Mouse (Mus musculus): ENCODE measurements around the gene Zw10. TPM values are rescaled to one million over a fixed set of nuclear protein-coding genes. Genes with fewer than 3 reads are reported as not detected.

The Zw10 gene
- polyA plus RNA-seq, 1 experiment from 2014 or later: 48.2 TPM

DNA sequence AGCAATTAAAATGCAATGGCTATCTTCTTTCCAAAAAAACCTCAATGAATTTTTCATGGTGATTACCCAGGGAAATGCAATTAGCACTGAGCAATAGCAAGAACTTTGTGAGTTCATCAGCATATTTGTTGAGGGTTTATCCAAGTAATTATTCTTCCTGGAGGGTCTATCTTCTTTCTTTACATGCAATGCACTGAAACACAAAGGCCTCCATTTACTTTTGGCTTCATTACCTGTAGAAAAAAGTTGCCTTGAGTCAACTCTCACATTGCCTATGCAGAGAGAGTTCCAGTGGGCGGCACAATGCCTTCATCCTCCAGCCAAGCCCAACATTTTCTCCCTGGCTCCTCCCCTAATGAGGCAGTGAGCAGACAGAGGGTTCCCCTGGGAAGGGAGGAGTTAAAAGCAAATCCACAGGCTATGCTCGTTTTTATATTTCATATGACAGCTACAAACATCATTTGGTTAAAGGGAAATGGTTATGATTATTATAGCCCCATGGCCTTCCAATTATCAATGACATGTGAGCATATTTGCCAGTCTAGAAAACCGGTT, 62.9 kb downstream of the Zw10 start:
- no peak overlapping the region for H3K9ac ChIP-seq (ENCODE audit: low read depth, low read length)
- no peak overlapping the region for H3K4me2 ChIP-seq (replicated peaks; ENCODE audit: low read depth, low read length)
- no peak for ATAC-seq (ENCODE audit: low FRiP score, low TSS enrichment)
- WGBS: 51% methylated on average over 3 of the region's 3 CpGs
- no peak overlapping the region for H3K4me3 ChIP-seq (ENCODE audit: low read length)
- H3K36me3 ChIP-seq (ENCODE audit: control insufficient read depth, insufficient read depth, low read length): no peaks in the 10 kb centered on the region
- H3K4me1 ChIP-seq (ENCODE audit: control insufficient read depth, insufficient read depth, low read length): no peaks in the 10 kb centered on the region
- no peaks in the 10 kb centered on the region for H3K27me3 ChIP-seq (ENCODE audit: control insufficient read depth, insufficient read depth, low read length)
- H3K9me3 ChIP-seq (ENCODE audit: control insufficient read depth, low read length): no peaks in the 10 kb centered on the region
- no peak overlapping the region for H3K27ac ChIP-seq (ENCODE audit: low read depth, low read length)

GRCm38 (mm10) chr9:49119759-49120158, 64.3 kb downstream of the Zw10 start:
- 76% methylated on average over 4 of the region's 4 CpGs for WGBS
- Histone ChIP-seq H3K27ac (ENCODE audit: low read depth, low read length) (no peak overlapping the region), H3K4me3 (ENCODE audit: low read length) (no peak overlapping the region), H3K9ac (ENCODE audit: low read depth, low read length) (no peak overlapping the region), H3K4me2 (replicated peaks; ENCODE audit: low read depth, low read length) (no peak overlapping the region), H3K9me3 (ENCODE audit: control insufficient read depth, low read length) (no peaks in the 10 kb centered on the region), H3K4me1 (ENCODE audit: control insufficient read depth, insufficient read depth, low read length) (no peaks in the 10 kb centered on the region), H3K36me3 (ENCODE audit: control insufficient read depth, insufficient read depth, low read length) (no peaks in the 10 kb centered on the region), H3K27me3 (ENCODE audit: control insufficient read depth, insufficient read depth, low read length) (no peaks in the 10 kb centered on the region)
- no peak for ATAC-seq (ENCODE audit: low FRiP score, low TSS enrichment)

GRCm38 (mm10) chr9:49125706-49126105, 70.3 kb downstream of the Zw10 start:
- Histone ChIP-seq H3K9ac (ENCODE audit: low read depth, low read length) (no peak overlapping the region), H3K4me3 (ENCODE audit: low read length) (no peak overlapping the region), H3K4me1 (ENCODE audit: control insufficient read depth, insufficient read depth, low read length) (0 out of 2 replicates have a peak, but pooled peaks cover 2% of the 10 kb centered on the region), H3K4me2 (replicated peaks; ENCODE audit: low read depth, low read length) (no peak overlapping the region), H3K36me3 (ENCODE audit: control insufficient read depth, insufficient read depth, low read length) (no peaks in the 10 kb centered on the region), H3K9me3 (ENCODE audit: control insufficient read depth, low read length) (no peaks in the 10 kb centered on the region), H3K27ac (ENCODE audit: low read depth, low read length) (no peak overlapping the region), H3K27me3 (ENCODE audit: control insufficient read depth, insufficient read depth, low read length) (no peaks in the 10 kb centered on the region)
- no peak; the same call in 1 of the 2 replicates for ATAC-seq (ENCODE audit: low FRiP score, low TSS enrichment)
- 48% methylated on average over 7 of the region's 7 CpGs for WGBS

Other genes starting within 250 kb of the Zw10 start
- 0.49 and 1.5 TPM in 2 replicates for gene Zbtb16, start 219.4 kb upstream of the Zw10 start, polyA plus RNA-seq (2014; fragmentation: Nextera tagmentation; extraction: Ambion mirVana)
- gene Htr3a, start 144.5 kb upstream of the Zw10 start, polyA plus RNA-seq (2014; fragmentation: Nextera tagmentation; extraction: Ambion mirVana): 0.45 and 0.54 TPM in 2 replicates
- not detected in 2 replicates for gene Htr3b, start 90.6 kb upstream of the Zw10 start, polyA plus RNA-seq (2014; fragmentation: Nextera tagmentation; extraction: Ambion mirVana)
- gene Usp28, start 70.2 kb upstream of the Zw10 start, polyA plus RNA-seq (2014; fragmentation: Nextera tagmentation; extraction: Ambion mirVana): 19.2 and 32.4 TPM in 2 replicates
- 0.19 and 0.26 TPM in 2 replicates for gene Tmprss5, start 25.6 kb downstream of the Zw10 start, polyA plus RNA-seq (2014; fragmentation: Nextera tagmentation; extraction: Ambion mirVana)
- not detected in 2 replicates for gene Gm4894, start 194.9 kb downstream of the Zw10 start, polyA plus RNA-seq (2014; fragmentation: Nextera tagmentation; extraction: Ambion mirVana)

All from kidney, embryonic 14.5 days (tissue).